Mouse (Mus musculus) E14TG2a.4 (cell line): ENCODE data around the gene Sema5a.

Experiments used
- CTCF ChIP-seq: conservative IDR thresholded peaks from 2 replicates; pipeline ENCODE4 v1.5.1; 2014; ENCODE audit warnings: low read length
- NANOG ChIP-seq: IDR thresholded peaks from 2 replicates; pipeline ENCODE4 v1.6.1; 2014; ENCODE audit warnings: borderline replicate concordance, low read length, mixed read lengths
- POU5F1 ChIP-seq: IDR thresholded peaks from 2 replicates; pipeline ENCODE4 v1.6.1; 2014; ENCODE audit warnings: low read length, borderline replicate concordance

DNA sequence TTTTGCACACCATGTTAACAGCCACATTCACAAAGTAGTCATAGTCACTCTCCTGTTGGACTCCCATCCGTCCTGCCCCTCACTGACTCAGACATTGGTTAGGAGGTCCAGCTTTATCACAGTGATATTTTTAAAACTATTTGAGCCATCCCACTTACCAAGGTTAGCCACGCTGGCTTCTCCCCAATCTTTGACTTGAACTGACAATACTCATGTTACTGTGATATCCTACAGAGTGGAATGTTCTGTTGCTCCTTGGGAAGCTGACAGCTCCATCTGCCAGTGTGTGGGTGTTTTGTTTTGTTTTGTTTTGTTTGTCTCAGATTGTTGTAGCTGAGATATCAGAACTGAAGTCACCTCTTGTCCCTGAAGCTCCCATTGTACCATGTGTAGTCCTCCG, 362.6 kb downstream of the Sema5a start:
- TF ChIP-seq CTCF (no peak), POU5F1 (no peak), NANOG (no peak)
